Mouse (Mus musculus) embryo, embryonic 11 days (tissue): ENCODE measurements at regions not wholly inside any gene's neighbourhood (a gene's known extent, or its start where the extent isn't known, plus 50 kb on each side); places are given as distances from the start of the nearest gene placed in this dataset.
A peak's percentile ranks its signal among the peaks of the same experiment; 100 is the strongest.
"Not testable (repeated sequence)": the region's sequence is repeated elsewhere in the genome, so short reads cannot be mapped to it uniquely, and the experiment has no call there.

ENCODE experiments used
- DNase-seq: peaks from one replicate; pipeline ENCODE4 v3.0.0-alpha.2; 2015

- DNase-seq: no peak
These were observed 75.6 kb upstream of the Lhfpl3 start for GRCm38 (mm10) chr5:22670296-22670695.

- DNase-seq: peak; percentile 11
These were observed 91.0 kb upstream of the Orc5 start for GRCm38 (mm10) chr5:22641233-22641632.

- not testable (repeated sequence) for DNase-seq
These were observed 66.8 kb upstream of the Orc5 start for GRCm38 (mm10) chr5:22616989-22617388.
